Mouse (Mus musculus) heart, postnatal 25 days (tissue): ENCODE data around the gene Pdcd2. TPM values are rescaled to one million over a fixed set of nuclear protein-coding genes. Genes with fewer than 3 reads are reported as not detected.
"Not testable (repeated sequence)": the region's sequence is repeated elsewhere in the genome, so short reads cannot be mapped to it uniquely, and the experiment has no call there.

Source experiments
- DNase-seq: peaks from one replicate; pipeline ENCODE4 v3.0.0; 2022; ENCODE audit warnings: low spot score
- intact Hi-C: fragments of 180-260 bp; cut with DNase I; formaldehyde crosslinking; loops from one replicate; pipeline ENCODE4 v1.15.1; 2025
- total RNA-seq, 2 experiments: library from RNA; stranded (reverse); gene quantifications; 2 replicates each; pipeline ENCODE4 v1.2.3; 2021

Gene Pdcd2
- 10 to 100 TPM; 16.1 to 16.9 TPM for total RNA-seq

- intact Hi-C loops, result loop anchor here (5.0 kb wide), 3 partner anchors 35 to 200 kb away; partner anchors contain the start of genes Chd1 and Prdm9
These were observed at the start of gene Pdcd2 for GRCm38 (mm10) chr17:15526986-15527810. Gene Pdcd2 (minus strand): TSS chr17:15527301.

DNA sequence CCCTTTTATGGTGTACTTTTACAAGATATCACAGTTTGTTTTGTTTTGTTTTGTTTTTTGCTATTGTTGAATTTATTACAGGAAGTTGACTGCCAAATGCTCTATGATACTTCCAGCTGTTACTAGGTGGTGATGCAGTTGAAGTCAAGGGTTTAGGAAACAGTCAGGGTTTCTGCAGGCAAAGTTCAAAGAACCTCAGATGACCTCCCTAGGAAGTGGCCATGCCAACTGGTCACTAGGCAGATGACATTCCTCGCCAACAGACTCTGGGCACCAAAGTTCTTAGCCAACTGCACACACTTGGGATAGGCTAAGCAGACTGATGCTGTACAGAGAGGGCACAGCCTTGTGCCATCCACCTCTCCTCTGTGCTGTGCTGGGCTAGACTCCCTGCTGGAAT is 48.0 kb upstream of the Pdcd2 start:
- intact Hi-C loops, result no loop called here
- DNase-seq, result no peak

More at GRCm38 (mm10) chr17:15526986-15527810, at the start of gene Pdcd2:
- peak; percentile 90 for DNase-seq

DNA sequence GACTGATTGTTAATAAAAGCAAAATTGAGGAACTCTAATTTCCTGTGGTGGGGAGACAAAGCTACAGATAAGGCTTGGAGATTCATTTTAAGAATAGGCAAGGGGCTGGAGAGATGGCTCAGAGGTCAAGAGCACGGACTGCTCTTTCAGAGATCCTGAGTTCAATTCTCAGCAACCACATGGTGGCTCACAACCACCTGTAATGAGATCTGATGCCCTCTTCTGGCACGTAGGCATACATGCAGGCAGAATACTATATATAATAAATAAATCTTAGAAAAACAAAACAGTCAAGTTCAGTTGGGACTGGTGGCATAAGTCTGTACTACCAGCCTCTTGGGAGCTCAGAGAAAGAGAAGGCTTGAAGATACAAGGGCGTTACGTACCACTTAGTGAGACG is 39.8 kb upstream of the Pdcd2 start:
- no peak for DNase-seq
- intact Hi-C loops, result loop anchor here (5.0 kb wide), 1 partner anchor 135 kb away; the partner anchor contains the start of gene Chd1

DNA sequence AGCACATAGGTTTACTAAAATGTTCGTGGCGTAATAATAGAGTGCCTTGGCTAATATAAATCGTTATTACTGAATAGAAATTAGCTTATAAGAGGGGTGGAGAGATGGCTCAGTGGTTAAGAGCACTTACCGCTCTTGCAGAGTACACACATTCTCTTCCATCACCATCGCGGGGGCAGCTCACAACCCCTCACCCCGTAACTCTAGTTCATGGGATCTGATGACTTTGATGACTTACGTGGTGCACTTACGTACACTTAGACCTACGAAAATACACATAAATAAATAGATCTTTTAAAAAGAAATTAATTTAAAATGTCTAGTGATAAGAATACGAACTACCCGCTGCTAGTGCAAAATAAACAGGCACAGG is 37.8 kb upstream of the Pdcd2 start:
- no peak for DNase-seq
- intact Hi-C loops, result loop anchor here (5.0 kb wide), 2 partner anchors 38 to 137 kb away; partner anchors contain the start of genes Chd1 and Pdcd2

GRCm38 (mm10) chr17:15564014-15564927 is 37.2 kb upstream of the Pdcd2 start, which contains the start of gene Prdm9:
Gene Prdm9 (minus strand): TSS chr17:15564354.
- intact Hi-C loops, result loop anchor here (5.0 kb wide), 1 partner anchor 37 kb away; the partner anchor contains the start of gene Pdcd2

GRCm38 (mm10) chr17:15559946-15560345 is 32.8 kb upstream of the Pdcd2 start:
- no peak for DNase-seq
- intact Hi-C loops, result loop anchor here (5.0 kb wide), 1 partner anchor 33 kb away; the partner anchor contains the start of gene Pdcd2

More at GRCm38 (mm10) chr17:15564014-15564927, 37.2 kb upstream of the Pdcd2 start, which contains the start of gene Prdm9:
- peak; percentile 99 for DNase-seq

DNA sequence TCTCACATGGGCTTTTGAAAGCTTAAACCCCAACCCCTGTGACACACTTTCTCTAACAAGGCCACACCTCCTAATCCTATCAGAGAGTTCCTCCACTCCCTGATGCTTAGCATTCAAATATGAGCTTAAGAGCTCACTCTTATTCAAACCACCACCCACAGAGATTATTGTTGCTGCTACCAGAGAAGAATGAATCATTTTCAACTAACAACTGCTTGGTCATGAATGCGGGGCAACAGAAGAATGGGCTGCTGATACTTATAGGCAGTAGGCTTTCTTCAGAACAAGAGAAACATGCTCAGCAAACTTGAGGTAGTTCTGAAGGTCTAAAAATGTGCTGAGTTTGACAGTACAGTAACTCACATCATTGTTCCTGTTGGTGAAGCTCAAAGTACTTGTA is 22.6 kb upstream of the Pdcd2 start:
- intact Hi-C loops, result no loop called here
- no peak for DNase-seq

- DNase-seq, result no peak
- intact Hi-C loops, result no loop called here
These were observed 19.3 kb upstream of the Pdcd2 start for GRCm38 (mm10) chr17:15546440-15546839.

- intact Hi-C loops, DNase-seq: not testable (repeated sequence)
These were observed 16.8 kb upstream of the Pdcd2 start for GRCm38 (mm10) chr17:15543868-15544267.

DNA sequence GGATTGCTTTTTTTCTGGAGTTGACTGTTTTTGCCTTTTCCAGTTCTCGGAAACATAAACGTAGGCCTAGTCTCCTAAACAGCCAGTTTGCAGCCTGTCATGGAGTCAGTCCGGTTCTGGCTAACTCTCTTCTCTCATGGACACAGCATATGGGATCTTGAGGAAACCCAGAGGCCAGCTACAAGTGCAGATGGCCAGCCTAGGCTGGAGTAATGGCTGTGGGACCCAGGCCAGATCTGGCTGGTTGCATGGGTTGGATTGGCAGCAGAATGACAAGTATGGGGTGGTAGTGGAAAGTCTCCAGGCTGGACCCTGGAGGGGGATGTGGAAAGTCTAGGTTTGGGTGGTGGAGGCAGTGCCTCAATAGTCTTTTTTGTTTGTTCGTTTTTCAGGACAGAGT is 13.2 kb upstream of the Pdcd2 start:
- DNase-seq, result no peak
- intact Hi-C loops, result no loop called here

DNA sequence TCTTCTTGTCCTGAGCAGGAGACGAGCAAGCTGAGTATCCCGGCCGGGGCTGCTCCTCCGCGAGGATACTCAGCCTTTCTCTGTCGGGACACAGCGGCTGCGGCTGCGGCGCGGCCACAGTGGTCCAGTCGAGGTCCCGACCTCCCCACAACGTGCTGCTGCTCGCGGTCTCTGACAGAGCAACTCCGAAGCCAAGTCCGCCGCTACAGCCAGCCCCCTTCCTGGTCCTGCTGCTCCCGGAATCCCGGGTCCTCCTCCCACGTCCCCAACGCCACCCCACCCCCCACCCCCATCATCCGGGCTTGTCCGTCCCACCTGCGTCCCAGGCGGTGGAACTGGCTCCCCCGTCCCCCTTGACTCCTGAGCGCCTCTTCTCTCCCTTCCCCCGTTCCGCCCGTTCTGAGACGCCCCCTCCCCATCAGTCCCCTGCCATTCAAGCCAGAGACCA is 9.4 kb upstream of the Pdcd2 start:
- intact Hi-C loops, result no loop called here
- no peak for DNase-seq

DNA sequence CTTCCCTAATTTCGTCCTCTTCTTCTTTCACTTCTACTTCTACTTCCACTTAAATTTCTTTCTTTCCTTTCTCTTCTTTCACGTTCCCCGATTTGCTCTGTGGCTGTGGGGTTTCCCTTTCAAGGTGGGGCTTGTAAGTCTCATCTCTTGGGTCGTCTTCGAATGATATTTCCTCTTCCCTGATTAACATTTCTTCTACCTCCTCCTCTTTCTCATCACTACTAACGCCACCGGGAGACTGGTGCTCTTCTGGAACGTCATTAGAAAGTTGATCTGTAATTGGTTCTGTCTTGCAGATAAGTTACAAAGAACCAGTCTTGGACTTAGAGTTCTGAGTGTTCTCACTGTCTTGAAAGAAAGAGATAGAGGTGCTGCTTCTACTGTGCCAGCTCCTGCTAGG is 8.8 kb upstream of the Pdcd2 start:
- DNase-seq, result no peak
- intact Hi-C loops, result no loop called here

- no peak for DNase-seq
- intact Hi-C loops, result no loop called here
These were observed 8.2 kb upstream of the Pdcd2 start for GRCm38 (mm10) chr17:15535162-15535800.

- intact Hi-C loops, result no loop called here
- DNase-seq, result no peak
These were observed 3.0 kb upstream of the Pdcd2 start for GRCm38 (mm10) chr17:15530141-15530540.

- DNase-seq, result no peak
- intact Hi-C loops, result loop anchor here (5.0 kb wide), 3 partner anchors 33 to 198 kb away; partner anchors contain the start of genes Chd1 and Prdm9
These were observed 1.8 kb upstream of the Pdcd2 start for GRCm38 (mm10) chr17:15528887-15529286.

DNA sequence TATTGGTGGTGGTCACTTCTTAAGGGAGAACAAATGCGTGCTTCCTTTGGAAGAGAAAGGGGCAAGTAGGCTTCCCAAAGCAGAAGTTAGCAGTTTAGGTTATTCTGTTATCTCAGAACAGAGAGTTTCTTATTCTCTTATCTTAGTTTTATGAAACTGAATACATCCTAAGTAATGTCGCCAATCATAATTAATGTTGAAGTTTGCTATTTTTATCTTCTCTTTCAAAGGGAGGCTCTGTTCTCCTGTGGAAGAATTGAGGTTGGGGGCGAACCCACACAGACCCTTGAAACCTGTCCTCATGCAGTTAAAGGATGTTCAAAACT is 673 bp upstream of the Pdcd2 start:
- intact Hi-C loops, result loop anchor here (5.0 kb wide), 3 partner anchors 35 to 200 kb away; partner anchors contain the start of genes Chd1 and Prdm9
- DNase-seq, result no peak

DNA sequence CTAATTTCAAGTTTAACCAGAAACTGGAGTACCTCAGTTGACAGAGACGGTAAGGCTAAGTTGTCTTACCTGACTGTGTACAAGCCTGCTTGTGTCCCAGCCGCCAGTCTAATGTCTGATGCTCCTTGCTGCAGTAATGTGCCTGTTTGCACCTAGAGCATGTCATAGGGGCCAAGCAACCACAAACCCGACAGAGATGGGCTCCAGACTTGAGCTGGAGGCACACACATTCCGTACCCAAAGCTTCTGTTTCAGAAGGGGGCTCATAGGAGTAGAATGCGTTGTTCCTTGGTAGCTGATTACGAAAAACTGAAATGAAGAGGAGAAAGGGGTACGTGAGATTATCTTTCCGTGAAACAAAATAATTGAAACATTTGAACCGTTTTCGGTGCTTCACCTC is 797 bp downstream of the Pdcd2 start:
- intact Hi-C loops, result loop anchor here (5.0 kb wide), 3 partner anchors 36 to 201 kb away; partner anchors contain the start of genes Chd1 and Prdm9
- DNase-seq, result no peak

GRCm38 (mm10) chr17:15518766-15519165 is 8.3 kb downstream of the Pdcd2 start:
- intact Hi-C loops, result no loop called here

DNA sequence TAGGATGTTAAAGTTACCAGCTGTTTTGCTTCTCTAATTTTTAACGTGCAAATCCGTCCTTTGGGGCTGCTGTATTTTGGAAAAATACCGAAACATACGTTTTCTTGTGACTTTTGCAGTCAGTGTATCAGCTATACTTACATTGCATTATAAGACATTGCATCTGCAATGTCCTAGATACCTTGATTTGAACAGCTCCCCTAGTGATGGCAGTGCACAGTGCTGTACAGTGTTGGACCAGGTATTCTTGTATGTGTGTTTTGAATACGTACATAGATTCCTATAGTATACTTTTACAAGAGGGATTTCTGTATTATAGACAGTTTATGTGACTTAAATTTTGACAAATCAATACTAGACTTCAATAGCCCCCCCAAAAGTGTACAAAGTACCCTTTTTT is 8.9 kb downstream of the Pdcd2 start:
- intact Hi-C loops, result no loop called here
- no peak for DNase-seq

More at GRCm38 (mm10) chr17:15518766-15519165, 8.3 kb downstream of the Pdcd2 start:
- no peak for DNase-seq

DNA sequence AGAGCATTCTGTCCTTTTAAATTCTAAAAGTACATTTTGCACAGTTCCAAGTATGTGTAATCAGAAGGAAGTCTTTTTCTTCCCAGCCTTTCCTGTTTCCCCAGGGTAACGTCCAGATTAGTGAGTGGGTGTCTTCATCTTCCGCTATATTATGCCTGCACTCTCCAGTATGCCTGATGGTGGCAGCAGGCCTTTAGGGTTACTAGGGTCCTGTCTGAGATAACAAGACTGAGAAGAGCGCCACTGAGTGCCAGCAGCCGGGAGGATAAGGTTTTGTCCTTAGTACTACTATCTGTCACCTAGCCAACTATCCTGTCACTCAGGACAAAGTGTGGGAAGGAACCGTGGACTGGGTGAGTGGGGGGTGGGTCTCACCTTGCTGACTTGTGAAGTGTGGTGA is 9.3 kb downstream of the Pdcd2 start:
- no peak for DNase-seq
- intact Hi-C loops, result no loop called here
